Comparison of ENCODE assay signal across 1 mouse cellular context in genomic region chr17:29047697-29048514, GRCm38 (mm10).
A peak's percentile ranks its signal among the peaks of the same experiment; 100 is the strongest.
TF ChIP-seq lines count a peak whose summit lies in the region.

No protein-coding gene starts in this region.

TF ChIP-seq in MEL, 35 proteins besides CTCF, POLR2A, EP300 and RAD21:
- 0 out of 2 replicates have a peak, but pooled peaks have one; percentile 31 for TF ChIP-seq NELFE (IDR thresholded peaks at IDR 0.05; ENCODE audit: low read depth, low read length)
- peak; percentile 44 for TF ChIP-seq SMC3 (IDR thresholded peaks at IDR 0.05; ENCODE audit: low read depth, low read length)
- TF ChIP-seq RCOR1 (IDR thresholded peaks at IDR 0.05; ENCODE audit: low read depth, low read length): no peak
- no peak for TF ChIP-seq ZC3H11A (IDR thresholded peaks at IDR 0.05; ENCODE audit: low read depth, low read length)
- TF ChIP-seq SIN3A (IDR thresholded peaks at IDR 0.05; ENCODE audit: low read length): 0 out of 2 replicates have a peak, but pooled peaks have one; percentile 25
- 0 out of 2 replicates have a peak, but pooled peaks have one; percentile 68 for TF ChIP-seq ZMIZ1 (IDR thresholded peaks at IDR 0.05; ENCODE audit: low read depth, low read length)
